Mouse (Mus musculus) layer of hippocampus, postnatal 14 days (tissue): ENCODE results near the gene Slc26a1. TPM values are rescaled to one million over a fixed set of nuclear protein-coding genes. Genes with fewer than 3 reads are reported as not detected.

Experiments used
- DNase-seq, 2 experiments: peaks; one replicate each; pipeline ENCODE4 v3.0.0; 2021 to 2022; ENCODE audit warnings: low spot score in 2 of 2, mixed read lengths in 1 of 2
- total RNA-seq, 2 experiments: library from RNA; stranded (reverse); gene quantifications; 2 replicates each; pipeline ENCODE4 v1.2.3; 2021

Slc26a1 gene
- total RNA-seq, 2 experiments from 2014 or later = 1.4 to 2.1 TPM

GRCm38 (mm10) chr5:108692271-108692670, 16.9 kb upstream of the Slc26a1 start, which contains the start of gene Fgfrl1:
TSS of gene Fgfrl1 (plus strand) at chr5:108692382.
- DNase-seq = no peak

DNA sequence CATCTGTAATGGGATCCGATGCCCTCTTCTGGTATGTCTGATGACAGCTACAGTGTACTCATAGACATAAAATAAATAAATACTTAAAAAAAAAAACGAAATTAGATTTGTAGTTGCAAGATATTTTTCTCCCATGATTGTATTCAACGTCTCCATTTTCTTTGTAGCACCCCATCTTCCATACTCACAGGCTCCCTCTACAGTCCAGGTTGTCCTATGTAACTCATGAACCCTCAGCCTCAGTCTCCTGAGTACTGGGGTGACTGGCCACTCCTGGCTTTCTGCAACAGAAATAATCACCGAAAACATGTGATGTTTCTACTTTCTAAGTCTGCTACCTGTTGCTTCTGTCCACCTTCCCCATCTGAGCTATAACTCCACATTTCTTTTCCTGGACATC, 15.8 kb upstream of the Slc26a1 start:
- no peak for DNase-seq

DNA sequence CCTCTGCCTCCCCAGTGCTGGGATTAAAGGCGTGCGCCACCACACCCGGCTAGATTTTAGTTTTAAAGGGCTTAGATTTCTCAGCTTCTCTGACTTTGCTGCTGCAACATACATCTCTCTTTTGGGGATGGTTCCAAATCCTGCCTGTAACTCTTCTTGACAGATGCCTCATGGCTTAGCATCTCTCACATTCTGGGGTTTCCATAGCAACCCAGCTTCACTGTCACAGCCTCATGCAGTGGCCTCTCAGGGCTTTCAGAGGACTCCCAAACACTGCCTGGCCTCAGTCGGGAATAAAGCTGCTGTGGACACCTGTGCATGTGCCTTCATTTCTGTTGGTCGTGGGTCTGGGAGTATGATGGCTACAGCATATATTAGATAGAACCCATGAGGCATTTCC, 13.7 kb upstream of the Slc26a1 start:
- peak in 1 of 2 experiments; percentile 58 for DNase-seq

DNA sequence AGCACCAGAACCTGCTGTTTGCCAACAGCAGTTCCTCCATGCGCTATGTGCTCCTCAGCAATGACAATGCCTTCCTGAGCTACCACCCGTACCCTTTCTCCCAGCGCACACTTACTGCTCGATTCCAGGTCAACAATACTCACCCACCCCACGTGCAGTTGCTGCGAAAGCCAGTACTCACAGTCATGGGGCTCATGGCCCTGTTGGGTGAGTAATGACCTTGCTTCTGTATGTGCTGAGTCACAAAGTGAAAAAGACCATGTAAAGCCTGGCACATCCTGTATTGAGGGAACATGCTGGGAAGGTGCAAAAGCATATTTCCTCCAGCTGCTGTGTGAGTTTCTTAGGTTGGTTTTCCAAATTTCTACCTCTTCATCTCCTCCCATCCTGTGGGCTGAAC, 5.5 kb upstream of the Slc26a1 start:
- DNase-seq = no peak

- no peak for DNase-seq
Measured at GRCm38 (mm10) chr5:108679909-108680308, 4.5 kb upstream of the Slc26a1 start.

DNA sequence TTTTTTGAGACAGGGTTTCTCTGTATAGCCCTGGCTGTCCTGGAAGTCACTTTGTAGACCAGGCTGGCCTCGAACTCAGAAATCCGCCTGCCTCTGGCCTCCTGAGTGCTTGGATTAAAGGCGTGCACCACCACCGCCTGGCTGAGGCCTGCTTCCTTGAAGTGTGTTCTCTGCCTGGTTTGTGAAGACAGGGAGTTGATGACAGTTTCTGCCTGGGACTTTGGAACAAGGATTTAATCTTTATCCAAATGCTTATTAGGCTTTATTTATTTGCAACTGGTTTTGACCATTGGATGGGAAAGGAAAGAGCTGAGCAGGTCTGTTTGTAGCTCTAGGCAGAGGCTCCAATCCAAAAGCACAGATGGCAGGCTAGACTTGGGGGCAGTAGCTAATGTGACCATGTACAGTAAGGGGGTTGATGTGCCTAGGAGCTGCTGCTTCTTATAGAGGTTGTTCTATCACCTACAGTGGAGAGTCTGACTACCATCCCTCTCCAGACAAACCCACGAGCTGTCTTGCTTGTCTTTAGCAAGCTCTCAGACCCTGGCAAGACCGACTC, 3.0 kb upstream of the Slc26a1 start:
- DNase-seq = no peak

DNA sequence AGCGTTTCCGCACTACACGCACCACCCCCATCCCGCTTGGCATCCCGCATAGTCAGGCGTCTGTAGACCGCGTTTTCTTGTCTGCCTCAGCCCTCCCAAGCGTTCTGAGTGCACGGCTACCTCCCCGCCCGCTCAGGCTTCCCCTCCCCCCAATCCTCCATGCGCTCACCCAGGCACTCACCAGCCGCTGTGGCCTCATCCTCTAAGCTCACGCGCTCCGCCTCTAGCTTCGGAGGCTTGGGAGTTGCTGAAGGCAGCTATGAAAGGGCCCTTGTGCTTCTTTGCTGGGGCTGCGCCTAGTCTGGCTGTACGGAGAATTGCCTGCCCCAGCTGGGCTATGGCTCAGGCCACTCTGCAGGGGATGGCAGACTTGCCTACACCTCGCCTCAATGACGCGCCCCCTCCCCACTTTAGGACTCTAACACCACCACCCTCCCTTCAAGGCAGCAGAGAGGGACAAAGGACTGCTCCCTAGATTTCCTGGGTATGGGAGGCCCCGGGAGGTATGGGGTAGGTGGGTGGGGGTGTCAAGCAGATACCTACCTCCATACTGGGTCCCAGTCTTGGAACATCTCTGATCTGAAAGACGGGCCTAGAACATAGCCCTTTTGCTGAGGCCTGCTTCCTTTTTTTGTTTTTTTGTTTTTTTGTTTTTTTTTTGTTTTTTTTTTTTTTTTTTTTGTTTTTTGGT, 2.4 kb upstream of the Slc26a1 start:
- peak; percentile 79 to 85 for DNase-seq

- DNase-seq = no peak
Measured at GRCm38 (mm10) chr5:108676772-108677498, 1.6 kb upstream of the Slc26a1 start.

- no peak for DNase-seq
Measured at GRCm38 (mm10) chr5:108674624-108675023, 745 bp downstream of the Slc26a1 start.

DNA sequence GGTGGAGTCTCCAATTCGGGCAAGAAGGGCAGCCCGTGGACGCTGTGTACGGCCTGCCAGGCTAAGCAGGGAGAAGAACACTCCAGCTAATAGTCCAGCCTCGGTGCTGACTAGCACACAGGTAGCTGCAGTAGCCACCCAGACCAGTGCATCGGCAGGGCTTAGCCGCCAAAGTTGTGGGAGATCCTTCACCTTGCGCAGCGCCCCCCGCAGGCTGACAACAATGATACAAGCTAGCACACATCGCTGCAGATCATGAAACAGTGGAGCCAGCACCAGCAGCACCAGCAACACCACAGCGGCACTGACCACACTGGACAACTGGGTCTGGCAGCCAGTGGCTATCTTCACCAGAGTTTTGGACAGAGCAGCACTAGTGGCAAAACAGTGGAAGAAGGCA, 3.6 kb downstream of the Slc26a1 start:
- DNase-seq = no peak

DNA sequence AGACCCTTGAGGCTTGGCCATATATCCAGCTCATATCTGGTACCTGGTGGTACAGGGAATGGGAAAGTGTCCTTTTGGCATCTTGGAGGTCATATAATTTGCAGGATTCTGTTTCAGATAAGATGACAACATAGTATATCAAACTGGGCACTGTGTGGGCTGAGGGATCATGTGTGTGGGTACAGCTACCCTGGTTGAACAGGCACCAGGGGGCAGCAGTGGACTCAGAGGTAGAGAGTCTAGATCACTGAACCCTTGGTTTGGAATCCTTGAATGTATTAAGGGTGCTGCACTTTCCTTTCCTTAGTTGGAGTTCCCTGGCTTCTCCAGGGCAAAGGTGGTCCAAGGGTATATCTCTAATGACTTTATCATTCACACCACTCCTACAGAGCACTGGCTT, 4.6 kb downstream of the Slc26a1 start:
- peak in 1 of 2 experiments; percentile 41 for DNase-seq

- DNase-seq = no peak
Measured at GRCm38 (mm10) chr5:108669986-108670385, 5.4 kb downstream of the Slc26a1 start.

- DNase-seq = peak; percentile 87 to 91
Measured at GRCm38 (mm10) chr5:108668977-108669936, 6.1 kb downstream of the Slc26a1 start, which contains the start of gene Dgkq. TSS of gene Dgkq (minus strand) at chr5:108669672.

DNA sequence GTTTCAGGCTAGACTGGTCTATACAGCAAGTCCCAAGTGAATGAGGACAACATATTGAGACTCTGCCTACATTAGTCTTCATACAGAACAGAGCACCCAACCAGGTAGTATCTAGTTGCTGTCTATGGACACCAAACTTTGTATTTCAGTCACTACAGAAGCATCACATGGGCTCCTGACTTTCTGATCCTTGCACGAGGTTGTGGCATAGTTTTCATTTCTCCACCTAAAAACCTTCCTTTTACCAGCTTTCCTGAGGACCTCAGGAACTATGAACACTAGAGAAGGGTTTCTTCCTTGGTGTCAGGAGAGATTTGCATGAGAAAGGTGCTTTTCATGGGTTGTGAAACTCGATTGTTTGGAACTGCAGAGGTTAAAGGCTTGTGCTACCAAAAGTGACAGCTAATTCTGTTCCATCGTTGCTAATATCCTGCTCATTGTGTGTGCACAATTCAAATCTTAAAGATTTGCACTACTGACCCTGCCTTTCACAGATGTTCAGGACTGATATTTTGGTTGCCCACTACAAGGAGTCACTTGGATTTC, 6.9 kb downstream of the Slc26a1 start:
- no peak for DNase-seq

DNA sequence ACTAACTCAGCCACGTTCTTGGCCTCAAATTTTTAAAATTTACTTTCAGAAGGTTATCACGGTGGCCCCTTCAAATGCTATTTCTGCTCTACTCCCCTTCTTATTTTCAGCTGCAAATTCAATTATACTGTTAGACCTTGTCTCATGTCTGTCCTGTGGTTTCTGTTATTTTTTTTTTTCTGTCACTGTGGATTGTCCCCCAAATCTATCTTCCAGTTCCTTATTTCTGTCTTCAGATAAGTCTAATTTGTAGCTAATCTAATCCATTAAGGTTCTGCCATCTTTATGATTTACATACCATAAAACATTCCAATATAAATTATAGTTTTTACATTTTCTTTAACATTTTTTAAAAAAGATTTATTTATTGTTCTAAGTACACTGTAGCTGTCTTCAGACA, 8.0 kb downstream of the Slc26a1 start:
- no peak for DNase-seq

DNA sequence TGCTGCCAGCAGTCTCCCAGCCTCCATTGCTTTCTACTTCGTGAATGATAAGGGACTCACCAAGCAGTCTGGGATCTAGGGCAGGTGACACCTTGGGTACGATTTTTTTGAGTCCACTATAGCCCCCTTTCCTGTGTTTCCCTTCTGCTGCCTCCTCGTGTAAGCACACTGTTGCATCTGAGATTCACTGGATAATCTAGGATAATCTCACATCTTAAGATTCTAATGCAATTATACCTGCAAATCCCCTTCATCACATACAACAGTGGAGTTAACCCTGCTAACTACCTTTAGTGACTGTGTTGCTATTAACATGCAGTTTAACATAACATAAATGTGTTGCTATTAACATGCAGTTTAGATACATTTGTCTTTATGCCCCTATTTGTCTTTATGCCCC, 10.3 kb downstream of the Slc26a1 start:
- no peak for DNase-seq

- no peak for DNase-seq
Measured at GRCm38 (mm10) chr5:108662772-108663171, 12.6 kb downstream of the Slc26a1 start.

DNA sequence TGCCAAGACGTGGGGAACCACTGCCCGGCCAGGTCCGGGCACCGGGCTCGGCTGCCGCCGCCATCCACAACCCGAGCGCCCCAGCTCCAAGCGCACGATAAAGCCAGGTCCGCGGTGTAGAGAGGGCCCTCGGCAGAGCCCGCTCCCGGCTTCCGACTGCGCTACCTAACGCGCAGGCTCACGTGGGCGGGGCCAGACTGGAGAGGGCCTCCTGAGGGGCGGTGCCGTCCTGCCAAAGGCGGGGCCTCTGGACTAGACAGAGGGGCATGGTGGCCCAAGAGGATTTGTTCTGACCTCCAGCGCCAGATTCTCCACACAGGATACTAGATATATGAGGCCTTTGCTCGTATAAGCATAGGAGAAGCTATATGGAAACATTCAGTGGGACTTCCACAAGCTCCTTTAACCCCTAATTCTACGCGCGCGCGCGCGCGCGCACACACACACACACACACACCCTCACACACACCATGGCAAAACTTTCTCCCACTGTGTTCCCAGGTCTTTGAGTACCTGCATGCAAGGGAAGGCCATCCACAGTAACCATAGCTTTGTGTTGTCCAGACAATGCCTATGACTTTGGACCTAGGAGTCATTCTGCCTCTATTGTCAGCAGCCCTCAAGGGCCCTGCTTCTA, 14.6 kb downstream of the Slc26a1 start:
- DNase-seq = peak; percentile 86 to 92

DNA sequence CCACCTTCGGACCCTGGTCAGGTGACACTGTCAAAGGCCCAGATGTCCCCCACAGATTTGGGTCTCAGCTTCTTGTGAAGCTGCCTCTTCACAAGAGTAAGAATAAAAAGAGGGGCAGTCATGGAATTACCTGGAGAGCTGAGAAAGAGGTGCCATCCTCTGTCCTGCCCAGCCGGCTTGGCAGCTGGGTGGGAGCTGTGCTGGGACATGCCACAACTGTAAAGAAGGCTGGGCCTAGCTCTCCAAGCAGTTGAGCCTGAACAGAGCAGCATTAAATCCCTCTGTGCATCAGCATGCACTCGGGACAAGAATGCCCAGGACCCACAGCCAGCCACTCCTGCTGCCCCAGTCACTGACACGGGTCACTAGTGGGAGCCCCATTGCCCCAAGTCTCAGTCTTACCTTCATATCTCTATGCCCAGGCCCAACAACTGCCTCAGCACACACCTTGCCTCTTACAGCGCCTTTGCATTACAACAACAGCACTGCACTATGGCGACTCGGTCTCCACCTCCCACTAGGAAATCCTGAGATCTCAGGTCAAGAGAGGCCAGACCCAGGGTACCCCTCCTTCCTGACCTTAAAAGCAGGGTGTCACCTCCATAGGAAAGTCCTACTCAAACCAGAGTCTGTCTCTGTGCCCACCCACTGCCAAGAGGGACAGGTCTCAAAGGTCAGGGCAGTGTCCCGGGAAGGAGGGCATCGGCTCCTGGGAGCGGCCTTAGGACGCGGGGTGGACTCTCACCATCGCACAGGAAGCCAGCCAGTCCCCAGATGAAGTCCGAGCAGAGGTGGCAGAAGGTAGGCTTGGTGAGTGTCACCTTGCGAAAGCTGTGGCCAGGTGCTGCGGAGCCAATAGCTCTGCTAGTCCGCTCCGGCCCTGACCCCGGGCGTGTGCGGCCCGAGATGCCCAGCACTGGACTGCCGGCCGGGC, 15.4 kb downstream of the Slc26a1 start, which contains the start of gene Idua:
Gene Idua (plus strand): TSS at position 634 of the 934 bp plus-strand sequence.
- DNase-seq = no peak
